Mouse (Mus musculus) embryonic facial prominence, embryonic 15.5 days (tissue): ENCODE results near the gene Colca2. TPM values are rescaled to one million over a fixed set of nuclear protein-coding genes. Genes with fewer than 3 reads are reported as not detected.
A peak's percentile ranks its signal among the peaks of the same experiment; 100 is the strongest.

Source experiments
- ATAC-seq: fragments of 200-750 bp; cut with Nextera tagmentation; 2 replicates; pipeline ENCODE4 v1.8.0; 2017; ENCODE audit warnings: low read depth, moderate TSS enrichment; ENCODE audit not compliant: insufficient number of reproducible peaks, low FRiP score, low TSS enrichment
- H3K27ac ChIP-seq: fragments of 300-500 bp; sonication (generic); replicated peaks from 2 replicates; pipeline ENCODE4 v1.5.1; 2015; ENCODE audit warnings: mild to moderate bottlenecking, inconsistent platforms
- H3K27me3 ChIP-seq: fragments of 300-500 bp; sonication (generic); 2 replicates; pipeline ENCODE4 v1.6.1; 2015; ENCODE audit warnings: inconsistent platforms
- H3K36me3 ChIP-seq: fragments of 300-500 bp; sonication (generic); 2 replicates; pipeline ENCODE4 v1.6.1; 2015; ENCODE audit warnings: mild to moderate bottlenecking, inconsistent platforms
- H3K4me1 ChIP-seq: fragments of 300-500 bp; sonication (generic); 2 replicates; pipeline ENCODE4 v1.6.1; 2015; ENCODE audit warnings: inconsistent platforms
- H3K4me2 ChIP-seq: fragments of 300-500 bp; sonication (generic); replicated peaks from 2 replicates; pipeline ENCODE4 v1.6.1; 2015; ENCODE audit warnings: mild to moderate bottlenecking, inconsistent platforms
- H3K4me3 ChIP-seq: fragments of 300-500 bp; sonication (generic); replicated peaks from 2 replicates; pipeline ENCODE4 v1.5.1; 2015; ENCODE audit warnings: mild to moderate bottlenecking, inconsistent platforms
- H3K9ac ChIP-seq: fragments of 300-500 bp; sonication (generic); 2 replicates; pipeline ENCODE4 v1.6.1; 2015; ENCODE audit warnings: inconsistent platforms
- H3K9me3 ChIP-seq: fragments of 300-500 bp; sonication (generic); replicated peaks from 2 replicates; pipeline ENCODE4 v1.6.1; 2016; ENCODE audit warnings: inconsistent platforms
- WGBS: fragments of 180-500 bp; shearing (Covaris S2); methylation state at CpG from one replicate; pipeline ENCODE4 v1.1.7; 2015; 5-methylcytosine and 5-hydroxymethylcytosine counted together
- polyA plus RNA-seq: library from polyadenylated mRNA; unstranded; fragments of >200 nt; fragmentation: Nextera tagmentation; extraction: Ambion mirVana; gene quantifications from 2 replicates; pipeline ENCODE4 v1.2.1, GENCODE M21; 2015

Gene Colca2
- polyA plus RNA-seq, result 4.1 and 4.8 TPM in 2 replicates

- 0% methylated on average over 53 of the region's 53 CpGs for WGBS
- Histone ChIP-seq H3K4me1 (peaks cover 15% of the 10 kb centered on the region), H3K36me3 (no peaks in the 10 kb centered on the region), H3K9me3 (no peaks in the 10 kb centered on the region), H3K27ac (peak within 1 kb of the TSS; percentile 74), H3K27me3 (peaks cover 24% of the 10 kb centered on the region), H3K4me2 (peak within 1 kb of the TSS; percentile 87), H3K9ac (peak within 1 kb of the TSS; percentile 52), H3K4me3 (peak within 1 kb of the TSS; percentile 58)
- ATAC-seq, result peak; percentile 93
Measured at GRCm38 (mm10) chr9:51278500-51279381, at the start of gene Colca2. Colca2 (minus strand) TSS chr9:51278569.

DNA sequence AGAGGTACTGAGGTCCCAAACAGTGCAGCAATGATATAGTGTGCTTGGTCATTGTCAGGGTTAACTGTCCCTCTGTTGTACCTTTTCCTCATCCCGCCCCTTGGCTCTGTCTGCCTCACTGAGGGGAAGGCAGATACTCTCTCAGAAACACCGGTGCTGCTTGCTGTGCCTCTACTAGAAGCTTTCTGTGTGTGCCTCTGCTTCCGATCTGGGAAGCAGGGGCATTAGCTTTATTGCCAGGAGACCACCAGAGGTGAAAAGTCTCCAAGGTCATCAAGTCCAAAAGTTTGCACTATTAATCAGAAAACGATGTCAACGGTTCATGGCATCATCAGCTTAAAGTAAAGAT is 49.2 kb upstream of the Colca2 start:
- Histone ChIP-seq H3K9me3 (no peaks in the 10 kb centered on the region), H3K4me3 (no peak overlapping the region), H3K4me2 (no peak overlapping the region), H3K27me3 (no peaks in the 10 kb centered on the region), H3K4me1 (no peaks in the 10 kb centered on the region), H3K27ac (no peak overlapping the region), H3K9ac (no peak overlapping the region), H3K36me3 (no peaks in the 10 kb centered on the region)
- 86% methylated on average over 5 of the region's 5 CpGs for WGBS
- no peak for ATAC-seq

GRCm38 (mm10) chr9:51326619-51327554 is 48.5 kb upstream of the Colca2 start:
- H3K9me3 ChIP-seq, result no peaks in the 10 kb centered on the region
- no peak overlapping the region for H3K4me2 ChIP-seq
- no peak overlapping the region for H3K27ac ChIP-seq
- WGBS, result 83% methylated on average over 11 of the region's 11 CpGs
- H3K27me3 ChIP-seq, result no peaks in the 10 kb centered on the region
- no peak overlapping the region for H3K9ac ChIP-seq
- H3K4me3 ChIP-seq, result no peak overlapping the region
- ATAC-seq, result no peak
- no peaks in the 10 kb centered on the region for H3K36me3 ChIP-seq
- H3K4me1 ChIP-seq, result no peaks in the 10 kb centered on the region

DNA sequence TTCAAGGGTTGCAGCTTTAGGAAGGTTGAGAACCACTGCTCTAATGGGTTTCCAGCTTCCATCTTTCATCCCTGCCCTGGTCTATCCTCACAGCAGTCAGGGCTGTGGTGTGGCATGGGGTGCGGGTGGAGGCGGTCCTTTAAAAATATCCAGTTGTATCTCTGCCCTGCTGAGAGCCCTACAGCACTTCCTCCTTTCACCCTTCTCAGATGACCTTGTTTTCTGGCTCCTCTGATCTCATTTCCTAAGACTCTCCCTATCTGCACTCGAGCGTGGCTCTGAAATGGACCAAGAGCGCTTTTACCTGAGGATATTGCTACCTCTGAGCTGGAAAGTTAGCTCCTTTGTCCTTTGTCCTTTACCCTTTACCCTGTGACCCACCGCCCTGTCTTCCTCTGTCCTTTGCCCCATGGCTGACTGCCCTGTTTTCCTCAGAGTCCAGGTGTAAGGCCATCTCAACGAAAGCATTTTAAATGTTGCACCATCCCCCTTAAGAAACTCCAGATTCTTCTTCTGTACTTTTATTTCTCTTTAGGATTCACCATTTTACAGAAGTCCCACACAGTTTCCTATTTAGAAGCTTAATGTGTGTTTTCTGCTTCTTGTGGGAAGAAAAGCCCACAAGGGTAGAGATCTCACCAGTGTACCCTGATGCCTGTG is 46.2 kb upstream of the Colca2 start:
- Histone ChIP-seq H3K4me2 (no peak overlapping the region), H3K27me3 (no peaks in the 10 kb centered on the region), H3K9ac (no peak overlapping the region), H3K27ac (no peak overlapping the region), H3K4me1 (no peaks in the 10 kb centered on the region), H3K9me3 (no peaks in the 10 kb centered on the region), H3K4me3 (no peak overlapping the region), H3K36me3 (no peaks in the 10 kb centered on the region)
- WGBS, result 76% methylated on average over 7 of the region's 7 CpGs
- no peak for ATAC-seq

- WGBS, result 76% methylated on average over 1 of the region's 1 CpGs
Measured at GRCm38 (mm10) chr9:51320096-51320495, 41.7 kb upstream of the Colca2 start.

GRCm38 (mm10) chr9:51318246-51318645 is 39.9 kb upstream of the Colca2 start:
- no peak for ATAC-seq
- Histone ChIP-seq H3K27me3 (no peaks in the 10 kb centered on the region), H3K4me2 (no peak overlapping the region), H3K36me3 (no peaks in the 10 kb centered on the region), H3K9me3 (no peaks in the 10 kb centered on the region), H3K9ac (no peak overlapping the region), H3K4me3 (no peak overlapping the region), H3K4me1 (no peaks in the 10 kb centered on the region), H3K27ac (no peak overlapping the region)
- WGBS, result 69% methylated on average over 4 of the region's 4 CpGs

More at GRCm38 (mm10) chr9:51320096-51320495, 41.7 kb upstream of the Colca2 start:
- no peak overlapping the region for H3K4me3 ChIP-seq
- H3K27me3 ChIP-seq, result no peaks in the 10 kb centered on the region
- no peaks in the 10 kb centered on the region for H3K36me3 ChIP-seq
- no peak overlapping the region for H3K4me2 ChIP-seq
- ATAC-seq, result no peak
- H3K9me3 ChIP-seq, result no peaks in the 10 kb centered on the region
- H3K9ac ChIP-seq, result no peak overlapping the region
- no peaks in the 10 kb centered on the region for H3K4me1 ChIP-seq
- H3K27ac ChIP-seq, result no peak overlapping the region

DNA sequence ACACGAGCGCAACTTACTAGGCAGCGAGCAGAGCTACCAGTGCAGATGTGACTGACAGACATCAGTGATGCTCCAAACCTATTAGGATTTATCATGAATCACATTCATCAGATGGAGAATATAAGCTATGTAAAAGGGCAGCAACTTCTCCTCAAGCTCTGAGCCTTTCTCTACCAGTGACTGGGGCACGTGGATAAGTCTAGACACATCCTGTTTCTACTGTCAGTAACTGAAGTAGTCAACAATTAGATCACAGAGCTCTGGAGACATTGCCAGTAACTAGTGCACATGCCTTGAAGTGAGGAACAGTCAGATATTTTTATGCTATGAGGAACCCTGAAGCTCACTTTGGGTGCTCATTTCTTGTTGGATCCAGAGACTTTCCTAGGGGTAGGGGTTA is 39.0 kb upstream of the Colca2 start:
- Histone ChIP-seq H3K4me1 (no peaks in the 10 kb centered on the region), H3K36me3 (no peaks in the 10 kb centered on the region), H3K4me3 (no peak overlapping the region), H3K9me3 (no peaks in the 10 kb centered on the region), H3K4me2 (no peak overlapping the region), H3K27ac (no peak overlapping the region), H3K27me3 (no peaks in the 10 kb centered on the region), H3K9ac (no peak overlapping the region)
- 84% methylated on average over 4 of the region's 4 CpGs for WGBS
- no peak for ATAC-seq

DNA sequence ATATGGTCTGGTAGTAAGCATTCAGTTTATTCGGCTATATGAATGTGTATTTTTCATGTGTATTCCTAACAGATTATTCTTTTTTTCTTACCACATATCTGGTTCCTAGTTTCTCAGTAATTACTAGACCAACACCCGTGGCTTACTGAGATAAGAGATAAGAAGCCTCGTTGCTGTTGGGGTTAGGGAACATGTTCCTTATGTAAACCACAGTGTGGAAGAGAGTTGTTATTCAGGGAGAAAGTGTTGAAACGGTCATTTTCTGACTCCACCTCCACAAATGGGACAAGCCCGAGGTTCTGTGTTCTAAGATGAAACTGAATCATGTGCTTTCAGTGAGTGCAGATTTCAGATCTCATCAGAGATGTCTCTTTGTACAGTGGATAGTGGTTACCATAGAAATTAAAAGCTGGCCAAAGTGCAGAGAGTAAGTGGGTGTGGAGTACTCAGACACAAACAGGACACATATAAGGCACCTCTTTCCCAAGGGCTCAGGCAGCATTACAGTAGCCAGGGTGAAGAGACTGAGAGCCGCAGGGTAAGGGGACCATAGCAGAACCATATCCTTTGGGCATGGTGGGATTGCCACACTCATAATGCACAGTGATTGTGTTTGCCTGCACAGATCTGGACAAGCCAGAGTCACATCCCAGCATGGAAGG is 37.2 kb upstream of the Colca2 start:
- H3K4me2 ChIP-seq, result no peak overlapping the region
- H3K27ac ChIP-seq, result no peak overlapping the region
- H3K27me3 ChIP-seq, result no peaks in the 10 kb centered on the region
- H3K9me3 ChIP-seq, result no peaks in the 10 kb centered on the region
- WGBS, result 64% methylated on average over 6 of the region's 6 CpGs
- H3K9ac ChIP-seq, result no peak overlapping the region
- no peak overlapping the region for H3K4me3 ChIP-seq
- no peaks in the 10 kb centered on the region for H3K4me1 ChIP-seq
- no peak for ATAC-seq
- no peaks in the 10 kb centered on the region for H3K36me3 ChIP-seq

DNA sequence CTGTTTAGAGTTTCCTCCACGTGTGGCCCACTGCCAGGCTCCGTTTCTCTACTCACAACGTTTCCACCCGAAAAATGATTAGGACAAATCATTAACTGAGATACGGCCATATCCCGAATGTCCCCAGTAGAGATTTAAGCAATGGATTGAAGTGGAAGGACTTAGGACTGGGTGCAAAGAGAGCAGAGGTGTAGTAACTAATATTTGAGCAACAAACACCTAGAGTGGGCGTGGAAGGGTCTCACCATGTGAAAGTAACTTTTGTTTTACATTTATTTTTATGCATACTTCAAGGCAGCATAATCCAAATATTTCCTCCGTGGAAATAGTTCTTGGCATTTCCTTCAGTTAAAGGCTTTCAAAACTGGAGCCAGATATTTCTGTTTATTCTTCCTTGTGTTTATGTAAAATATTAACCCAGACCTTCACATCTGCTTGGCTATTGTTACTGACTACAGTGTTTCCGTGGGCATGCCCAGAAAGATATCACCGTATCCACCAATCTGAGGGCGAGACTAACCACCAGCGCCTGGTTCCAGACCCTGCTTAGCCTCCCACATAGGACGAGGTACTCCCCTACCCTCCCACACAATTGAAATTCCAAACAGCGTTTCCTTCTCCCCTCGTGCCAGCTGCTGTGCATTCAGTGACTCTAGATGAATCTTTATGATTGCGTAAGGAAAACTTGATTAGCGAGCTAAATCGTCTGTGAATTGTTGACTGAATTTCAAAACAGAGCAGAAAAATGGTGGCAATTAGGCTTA is 34.4 kb upstream of the Colca2 start:
- H3K27me3 ChIP-seq, result no peaks in the 10 kb centered on the region
- ATAC-seq, result no peak
- H3K4me2 ChIP-seq, result no peak overlapping the region
- 45% methylated on average over 18 of the region's 18 CpGs for WGBS
- H3K27ac ChIP-seq, result no peak overlapping the region
- no peak overlapping the region for H3K4me3 ChIP-seq
- H3K9me3 ChIP-seq, result no peaks in the 10 kb centered on the region
- H3K9ac ChIP-seq, result no peak overlapping the region
- H3K36me3 ChIP-seq, result no peaks in the 10 kb centered on the region
- no peaks in the 10 kb centered on the region for H3K4me1 ChIP-seq

GRCm38 (mm10) chr9:51310515-51310914 is 32.1 kb upstream of the Colca2 start:
- no peak for ATAC-seq
- Histone ChIP-seq H3K27ac (no peak overlapping the region), H3K9me3 (no peaks in the 10 kb centered on the region), H3K4me1 (no peaks in the 10 kb centered on the region), H3K36me3 (no peaks in the 10 kb centered on the region), H3K9ac (no peak overlapping the region), H3K27me3 (no peaks in the 10 kb centered on the region), H3K4me3 (no peak overlapping the region), H3K4me2 (no peak overlapping the region)
- WGBS, result 73% methylated on average over 7 of the region's 7 CpGs
